ENCODE assay signal across 8 mouse cellular contexts in the genomic region with DNA sequence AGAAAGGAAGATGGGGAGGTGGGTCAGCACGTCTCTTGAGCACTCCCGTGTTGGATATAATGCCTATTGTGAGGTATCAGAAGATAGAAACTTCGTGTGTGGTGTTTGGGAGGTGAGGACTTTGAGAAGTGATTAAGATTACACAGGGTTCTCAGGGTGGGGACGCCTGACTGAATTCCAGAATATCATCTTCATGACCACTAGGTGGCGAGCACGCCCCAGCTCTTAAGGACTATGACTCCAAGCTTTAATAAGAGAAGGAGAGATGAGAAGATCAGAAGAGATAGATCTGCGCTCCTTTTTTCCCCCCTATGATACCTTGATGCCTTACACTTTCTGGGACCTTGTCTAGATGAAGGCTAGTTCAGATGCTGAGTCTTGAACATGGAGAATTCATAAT. TPM values are rescaled to one million over a fixed set of nuclear protein-coding genes. Genes with fewer than 3 reads are reported as not detected.
DNase-seq lines count a peak whose midpoint lies in the region; ATAC-seq and TF ChIP-seq lines count a peak whose summit lies in the region.

No protein-coding gene starts in this region.

- ATAC-seq in forebrain, embryonic 16.5 days: peak; percentile 84
- ATAC-seq in lung, embryonic 14.5 days (ENCODE audit: insufficient read depth): peak; percentile 64; the same call in 1 of the 2 replicates

- no peaks in the 10 kb centered on the region for H3K36me3 ChIP-seq in forebrain, embryonic 16.5 days (ENCODE audit: control insufficient read depth, insufficient read depth)
- H3K36me3 ChIP-seq in lung, embryonic 14.5 days (ENCODE audit: insufficient read depth): no peaks in the 10 kb centered on the region

- peak; percentile 79 for TF ChIP-seq CTCF in lung, embryonic 14.5 days (IDR thresholded peaks at IDR 0.05; ENCODE audit: low read depth)

- no peak overlapping the region for H3K4me3 ChIP-seq in forebrain, embryonic 16.5 days (replicated peaks; ENCODE audit: low read length)
- no peak overlapping the region for H3K4me3 ChIP-seq in lung, embryonic 14.5 days (ENCODE audit: low read depth, low read length)

- H3K4me1 ChIP-seq in forebrain, embryonic 16.5 days (replicated peaks; ENCODE audit: control insufficient read depth, insufficient read depth, low read length): no peaks in the 10 kb centered on the region
- H3K4me1 ChIP-seq in lung, embryonic 14.5 days (ENCODE audit: insufficient read depth): no peaks in the 10 kb centered on the region; the same call in 1 of the 2 replicates

- 12% methylated on average over 7 of the region's 7 CpGs for WGBS in forebrain, embryonic 16.5 days
- WGBS in lung, embryonic 14.5 days: 9% methylated on average over 7 of the region's 7 CpGs

- DNase-seq in urinary bladder, postnatal 14 days (ENCODE audit: low spot score): peak; percentile 35
- DNase-seq in urinary bladder, postnatal 36 days (ENCODE audit: low spot score in 2 of 2): no peak
- DNase-seq in c-Kit-positive CD71-positive TER-119-negative erythroid progenitor cells, embryonic 14.5 days (ENCODE audit: low read depth): peak; percentile 33
- DNase-seq in kidney, adult 9 months: peak; percentile 61
- DNase-seq in lung, embryonic 14.5 days: peak; percentile 83
- peak; percentile 25 for DNase-seq in retina, adult 2 months (ENCODE audit: low read depth, low spot score)
- no peak for DNase-seq in ovary, adult 18-20 months (ENCODE audit: low spot score)

- H3K9ac ChIP-seq in forebrain, embryonic 16.5 days (replicated peaks; ENCODE audit: low read depth, low read length): no peak overlapping the region
- no peak overlapping the region for H3K9ac ChIP-seq in lung, embryonic 14.5 days

- H3K27me3 ChIP-seq in forebrain, embryonic 16.5 days (replicated peaks; ENCODE audit: control insufficient read depth, insufficient read depth, low read length): no peaks in the 10 kb centered on the region
- H3K27me3 ChIP-seq in lung, embryonic 14.5 days (ENCODE audit: insufficient read depth, low read length): no peaks in the 10 kb centered on the region

- H3K27ac ChIP-seq in forebrain, embryonic 16.5 days (ENCODE audit: low read length): no peak overlapping the region
- H3K27ac ChIP-seq in lung, embryonic 14.5 days (ENCODE audit: low read depth): no peak overlapping the region

- no peaks in the 10 kb centered on the region for H3K9me3 ChIP-seq in forebrain, embryonic 16.5 days (ENCODE audit: control insufficient read depth, low read length)
- H3K9me3 ChIP-seq in lung, embryonic 14.5 days (ENCODE audit: low read depth, low read length): no peaks in the 10 kb centered on the region

- no peak overlapping the region for H3K4me2 ChIP-seq in forebrain, embryonic 16.5 days (ENCODE audit: low read length)
- no peak overlapping the region for H3K4me2 ChIP-seq in lung, embryonic 14.5 days

RNA-seq across cellular contexts. Expression of a gene that starts 1.0 kb away (rescaled TPM):
- polyA plus RNA-seq in forebrain, embryonic 16.5 days (2015; fragmentation: Nextera tagmentation; extraction: Ambion mirVana): 1.5 and 1.6 TPM in 2 replicates
- polyA plus RNA-seq in lung, embryonic 14.5 days (2014; fragmentation: Nextera tagmentation; extraction: Ambion mirVana): 5.1 and 6.4 TPM in 2 replicates

RNA-seq across cellular contexts. Expression of a gene that starts 46.0 kb away (rescaled TPM):
- polyA plus RNA-seq in forebrain, embryonic 16.5 days (2015; fragmentation: Nextera tagmentation; extraction: Ambion mirVana): not detected in 2 replicates
- polyA plus RNA-seq in lung, embryonic 14.5 days (2014; fragmentation: Nextera tagmentation; extraction: Ambion mirVana): not detected in 2 replicates

RNA-seq across cellular contexts. Expression of a gene that starts 49.3 kb away (rescaled TPM):
- not detected in 2 replicates for polyA plus RNA-seq in forebrain, embryonic 16.5 days (2015; fragmentation: Nextera tagmentation; extraction: Ambion mirVana)
- polyA plus RNA-seq in lung, embryonic 14.5 days (2014; fragmentation: Nextera tagmentation; extraction: Ambion mirVana): not detected in 2 replicates

RNA-seq across cellular contexts. Expression of a gene that starts 50.1 kb away (rescaled TPM):
- polyA plus RNA-seq in forebrain, embryonic 16.5 days (2015; fragmentation: Nextera tagmentation; extraction: Ambion mirVana): 32.3 and 32.7 TPM in 2 replicates
- 20.3 and 22.4 TPM in 2 replicates for polyA plus RNA-seq in lung, embryonic 14.5 days (2014; fragmentation: Nextera tagmentation; extraction: Ambion mirVana)

Comparison
In these comparisons a context has a peak if more than half of its experiments do, and no peak if none do; other contexts are left out.
1. DNase-seq: peak in urinary bladder, postnatal 14 days (single experiment), c-Kit-positive CD71-positive TER-119-negative erythroid progenitor cells, embryonic 14.5 days (single experiment), kidney, adult 9 months (single experiment), lung, embryonic 14.5 days (single experiment) and retina, adult 2 months (single experiment); none in urinary bladder, postnatal 36 days (0 of 2) and ovary, adult 18-20 months (single experiment).